Mouse (Mus musculus): ENCODE measurements around the gene Mapk3. TPM values are rescaled to one million over a fixed set of nuclear protein-coding genes. Genes with fewer than 3 reads are reported as not detected.
A peak's percentile ranks its signal among the peaks of the same experiment; 100 is the strongest.

Gene Mapk3
- polyA plus RNA-seq (2014; fragmentation: Nextera tagmentation; extraction: Ambion mirVana) = 41.0 and 45.2 TPM in 2 replicates

DNA sequence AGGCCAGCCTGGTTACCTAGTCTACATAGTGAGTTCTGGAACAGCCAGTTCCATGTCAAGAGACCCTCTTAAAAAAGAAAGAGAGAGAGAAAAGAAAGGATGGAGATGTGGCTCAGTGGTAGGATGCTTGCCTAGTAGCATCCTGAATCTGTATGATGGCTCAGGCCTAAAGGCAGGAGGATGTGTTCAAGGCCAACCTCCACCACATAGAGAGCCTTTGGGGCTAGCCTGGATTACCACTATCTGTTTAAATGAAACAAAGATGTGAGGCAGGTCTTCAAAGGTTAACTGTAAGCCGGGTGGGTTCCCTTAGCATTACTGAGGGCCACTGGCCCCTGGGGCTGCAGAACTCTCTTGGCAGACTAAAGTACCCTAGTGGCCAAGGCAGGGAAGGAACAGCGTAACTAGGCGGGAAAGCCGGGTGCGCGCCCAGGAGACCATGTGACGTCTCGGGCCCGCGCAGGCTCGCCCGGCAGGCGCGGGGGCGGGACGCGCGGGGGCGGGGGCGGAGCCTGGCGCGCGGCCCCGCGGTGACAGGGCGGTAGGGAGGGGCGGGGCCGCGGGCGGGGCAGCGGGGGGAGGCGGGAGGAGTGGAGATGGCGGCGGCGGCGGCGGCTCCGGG lies at the start of gene Mapk3:
Gene Mapk3, plus strand, starts transcription at position 552 of the 622 bp plus-strand sequence.
- H3K27ac ChIP-seq (ENCODE audit: low read depth, low read length) = peak within 1 kb of the TSS; percentile 65
- peaks cover 12% of the 10 kb centered on the region for H3K4me1 ChIP-seq (ENCODE audit: control insufficient read depth, insufficient read depth, low read length)
- peak within 1 kb of the TSS; percentile 96 for H3K4me2 ChIP-seq
- H3K9ac ChIP-seq (ENCODE audit: low read length) = peak within 1 kb of the TSS; percentile 89
- peaks cover under 1% of the 10 kb centered on the region; the same call in 1 of the 2 replicates for H3K36me3 ChIP-seq (ENCODE audit: control insufficient read depth, insufficient read depth, low read length)
- WGBS = 0% methylated on average over 20 of the region's 38 CpGs
- no peaks in the 10 kb centered on the region for H3K27me3 ChIP-seq (ENCODE audit: control insufficient read depth, insufficient read depth, low read length)
- no peaks in the 10 kb centered on the region for H3K9me3 ChIP-seq (ENCODE audit: control insufficient read depth, low read length)
- H3K4me3 ChIP-seq (ENCODE audit: low read depth, low read length) = peak within 1 kb of the TSS; percentile 75
- ATAC-seq (ENCODE audit: low FRiP score) (peak; percentile 80), DNase-seq (ENCODE audit: low spot score, missing footprints) (peak; percentile 99)

DNA sequence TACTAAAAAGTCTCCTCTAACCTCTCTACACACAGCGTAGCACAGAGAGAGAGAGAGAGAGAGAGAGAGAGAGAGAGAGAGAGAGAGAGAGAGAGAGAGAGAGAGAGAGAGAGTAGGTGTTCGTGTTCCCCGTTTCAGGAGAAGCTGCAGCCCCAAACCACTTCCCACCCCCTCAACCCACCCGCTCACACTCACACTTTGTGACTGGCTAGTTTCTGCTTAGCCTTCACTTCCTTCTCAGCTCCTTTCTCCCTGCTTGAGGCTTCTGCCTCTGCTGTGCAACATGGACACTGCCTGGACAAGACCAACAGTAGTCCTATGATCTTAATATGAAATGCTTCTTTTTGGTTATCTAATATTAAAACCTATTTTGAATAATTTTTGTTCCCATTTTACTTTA lies 49.1 kb upstream of the Mapk3 start:
- WGBS = 86% methylated on average over 4 of the region's 4 CpGs

DNA sequence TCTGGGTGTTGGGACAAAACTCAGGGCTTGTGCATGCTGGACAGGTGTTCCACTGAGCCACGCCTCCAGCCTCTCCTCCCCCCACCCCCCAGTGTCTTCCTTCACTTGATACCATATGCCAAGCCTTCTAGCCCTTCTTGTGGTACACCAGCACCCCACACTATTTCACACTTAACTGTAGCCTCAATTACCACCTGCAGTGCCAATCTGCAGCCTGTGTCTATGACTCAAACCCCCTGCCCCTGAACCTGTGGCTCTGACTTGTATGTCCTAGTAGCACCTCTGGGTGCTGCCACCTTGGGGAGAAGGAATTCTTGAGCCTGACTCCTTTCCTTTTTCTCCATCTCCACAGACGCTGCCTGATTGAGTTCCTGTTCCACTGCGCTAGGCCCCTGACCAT lies 47.5 kb upstream of the Mapk3 start:
- DNase-seq (ENCODE audit: low spot score, missing footprints) (no peak), ATAC-seq (ENCODE audit: low FRiP score) (no peak)
- WGBS = 78% methylated on average over 3 of the region's 3 CpGs
- Histone ChIP-seq H3K27me3 (ENCODE audit: control insufficient read depth, insufficient read depth, low read length) (no peaks in the 10 kb centered on the region), H3K9ac (ENCODE audit: low read length) (no peak overlapping the region), H3K4me1 (ENCODE audit: control insufficient read depth, insufficient read depth, low read length) (no peaks in the 10 kb centered on the region), H3K9me3 (ENCODE audit: control insufficient read depth, low read length) (no peaks in the 10 kb centered on the region), H3K36me3 (ENCODE audit: control insufficient read depth, insufficient read depth, low read length) (no peaks in the 10 kb centered on the region), H3K4me2 (no peak overlapping the region), H3K27ac (ENCODE audit: low read depth, low read length) (no peak overlapping the region), H3K4me3 (ENCODE audit: low read depth, low read length) (no peak overlapping the region)

More for the DNA sequence above, 49.1 kb upstream of the Mapk3 start:
- no peak overlapping the region for H3K4me2 ChIP-seq
- ATAC-seq (ENCODE audit: low FRiP score) (no peak), DNase-seq (ENCODE audit: low spot score, missing footprints) (no peak)
- no peak overlapping the region for H3K9ac ChIP-seq (ENCODE audit: low read length)
- H3K9me3 ChIP-seq (ENCODE audit: control insufficient read depth, low read length) = no peaks in the 10 kb centered on the region
- H3K27me3 ChIP-seq (ENCODE audit: control insufficient read depth, insufficient read depth, low read length) = peaks cover under 1% of the 10 kb centered on the region; the same call in 1 of the 2 replicates
- H3K27ac ChIP-seq (ENCODE audit: low read depth, low read length) = no peak overlapping the region
- no peak overlapping the region for H3K4me3 ChIP-seq (ENCODE audit: low read depth, low read length)
- 0 out of 2 replicates have a peak, but pooled peaks cover 1% of the 10 kb centered on the region for H3K4me1 ChIP-seq (ENCODE audit: control insufficient read depth, insufficient read depth, low read length)
- no peaks in the 10 kb centered on the region for H3K36me3 ChIP-seq (ENCODE audit: control insufficient read depth, insufficient read depth, low read length)

GRCm38 (mm10) chr7:126715679-126716078 lies 43.7 kb upstream of the Mapk3 start:
- Histone ChIP-seq H3K4me2 (no peak overlapping the region), H3K27ac (ENCODE audit: low read depth, low read length) (no peak overlapping the region), H3K9me3 (ENCODE audit: control insufficient read depth, low read length) (no peaks in the 10 kb centered on the region), H3K9ac (ENCODE audit: low read length) (no peak overlapping the region), H3K4me3 (ENCODE audit: low read depth, low read length) (no peak overlapping the region), H3K4me1 (ENCODE audit: control insufficient read depth, insufficient read depth, low read length) (no peaks in the 10 kb centered on the region), H3K36me3 (ENCODE audit: control insufficient read depth, insufficient read depth, low read length) (no peaks in the 10 kb centered on the region), H3K27me3 (ENCODE audit: control insufficient read depth, insufficient read depth, low read length) (no peaks in the 10 kb centered on the region)
- DNase-seq (ENCODE audit: low spot score, missing footprints) = no peak
- WGBS = 85% methylated on average over 4 of the region's 4 CpGs
- ATAC-seq (ENCODE audit: low FRiP score) = no peak

GRCm38 (mm10) chr7:126717566-126717965 lies 41.8 kb upstream of the Mapk3 start:
- Histone ChIP-seq H3K9ac (ENCODE audit: low read length) (no peak overlapping the region), H3K9me3 (ENCODE audit: control insufficient read depth, low read length) (no peaks in the 10 kb centered on the region), H3K4me1 (ENCODE audit: control insufficient read depth, insufficient read depth, low read length) (no peaks in the 10 kb centered on the region), H3K27ac (ENCODE audit: low read depth, low read length) (no peak overlapping the region), H3K27me3 (ENCODE audit: control insufficient read depth, insufficient read depth, low read length) (no peaks in the 10 kb centered on the region), H3K36me3 (ENCODE audit: control insufficient read depth, insufficient read depth, low read length) (no peaks in the 10 kb centered on the region), H3K4me2 (no peak overlapping the region), H3K4me3 (ENCODE audit: low read depth, low read length) (no peak overlapping the region)
- DNase-seq (ENCODE audit: low spot score, missing footprints) (no peak), ATAC-seq (ENCODE audit: low FRiP score) (no peak)
- 88% methylated on average over 3 of the region's 3 CpGs for WGBS

DNA sequence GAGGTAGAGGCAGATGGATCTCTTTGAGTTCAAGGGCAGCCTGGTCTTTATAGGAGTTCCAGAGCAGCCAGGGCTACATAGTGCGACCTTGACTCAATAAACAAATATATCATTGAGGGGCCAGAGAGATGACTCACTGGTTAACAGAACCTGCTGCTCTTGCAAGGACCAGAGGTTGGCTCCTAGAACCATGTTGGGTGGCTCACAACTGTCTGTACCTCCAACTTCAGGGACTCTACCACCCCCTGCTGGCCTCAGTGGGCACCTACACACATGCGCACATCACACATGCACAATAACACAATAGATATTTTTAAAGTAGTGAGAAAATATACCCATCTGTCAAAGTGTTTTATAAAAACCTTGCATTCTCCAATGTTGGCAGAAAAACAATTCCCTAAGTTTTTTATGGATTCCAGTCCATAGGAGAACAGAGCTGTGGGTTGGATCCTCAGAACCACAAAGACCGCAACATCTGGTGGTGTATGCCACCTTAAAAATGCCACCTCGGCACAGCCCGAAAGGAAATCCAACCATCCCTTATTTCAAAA lies 40.5 kb upstream of the Mapk3 start:
- Histone ChIP-seq H3K9ac (ENCODE audit: low read length) (no peak overlapping the region), H3K4me2 (no peak overlapping the region), H3K9me3 (ENCODE audit: control insufficient read depth, low read length) (no peaks in the 10 kb centered on the region), H3K27me3 (ENCODE audit: control insufficient read depth, insufficient read depth, low read length) (no peaks in the 10 kb centered on the region), H3K4me1 (ENCODE audit: control insufficient read depth, insufficient read depth, low read length) (no peaks in the 10 kb centered on the region), H3K27ac (ENCODE audit: low read depth, low read length) (no peak overlapping the region), H3K4me3 (ENCODE audit: low read depth, low read length) (no peak overlapping the region), H3K36me3 (ENCODE audit: control insufficient read depth, insufficient read depth, low read length) (no peaks in the 10 kb centered on the region)
- ATAC-seq (ENCODE audit: low FRiP score) (no peak), DNase-seq (ENCODE audit: low spot score, missing footprints) (no peak)
- 94% methylated on average over 5 of the region's 5 CpGs for WGBS

GRCm38 (mm10) chr7:126721635-126722034 lies 37.8 kb upstream of the Mapk3 start:
- no peak for ATAC-seq (ENCODE audit: low FRiP score)
- H3K27ac ChIP-seq (ENCODE audit: low read depth, low read length) = no peak overlapping the region
- no peaks in the 10 kb centered on the region for H3K36me3 ChIP-seq (ENCODE audit: control insufficient read depth, insufficient read depth, low read length)
- H3K4me3 ChIP-seq (ENCODE audit: low read depth, low read length) = no peak overlapping the region
- 92% methylated on average over 13 of the region's 13 CpGs for WGBS
- no peak for DNase-seq (ENCODE audit: low spot score, missing footprints)
- H3K9me3 ChIP-seq (ENCODE audit: control insufficient read depth, low read length) = no peaks in the 10 kb centered on the region
- H3K27me3 ChIP-seq (ENCODE audit: control insufficient read depth, insufficient read depth, low read length) = no peaks in the 10 kb centered on the region
- H3K9ac ChIP-seq (ENCODE audit: low read length) = no peak overlapping the region
- H3K4me2 ChIP-seq = no peak overlapping the region
- H3K4me1 ChIP-seq (ENCODE audit: control insufficient read depth, insufficient read depth, low read length) = no peaks in the 10 kb centered on the region

- Histone ChIP-seq H3K36me3 (ENCODE audit: control insufficient read depth, insufficient read depth, low read length) (no peaks in the 10 kb centered on the region), H3K9me3 (ENCODE audit: control insufficient read depth, low read length) (no peaks in the 10 kb centered on the region), H3K9ac (ENCODE audit: low read length) (no peak overlapping the region), H3K4me3 (ENCODE audit: low read depth, low read length) (no peak overlapping the region), H3K4me2 (no peak overlapping the region), H3K4me1 (ENCODE audit: control insufficient read depth, insufficient read depth, low read length) (no peaks in the 10 kb centered on the region), H3K27me3 (ENCODE audit: control insufficient read depth, insufficient read depth, low read length) (no peaks in the 10 kb centered on the region), H3K27ac (ENCODE audit: low read depth, low read length) (no peak overlapping the region)
- ATAC-seq (ENCODE audit: low FRiP score) (no peak), DNase-seq (ENCODE audit: low spot score, missing footprints) (no peak)
- 79% methylated on average over 3 of the region's 3 CpGs for WGBS
Measured at GRCm38 (mm10) chr7:126725077-126725476, 34.3 kb upstream of the Mapk3 start.

GRCm38 (mm10) chr7:126725667-126726066 lies 33.7 kb upstream of the Mapk3 start:
- H3K9me3 ChIP-seq (ENCODE audit: control insufficient read depth, low read length) = no peaks in the 10 kb centered on the region
- H3K27ac ChIP-seq (ENCODE audit: low read depth, low read length) = no peak overlapping the region
- no peaks in the 10 kb centered on the region for H3K36me3 ChIP-seq (ENCODE audit: control insufficient read depth, insufficient read depth, low read length)
- ATAC-seq (ENCODE audit: low FRiP score) (no peak), DNase-seq (ENCODE audit: low spot score, missing footprints) (no peak)
- no peak overlapping the region for H3K4me3 ChIP-seq (ENCODE audit: low read depth, low read length)
- WGBS = 86% methylated on average over 5 of the region's 5 CpGs
- no peaks in the 10 kb centered on the region for H3K4me1 ChIP-seq (ENCODE audit: control insufficient read depth, insufficient read depth, low read length)
- no peak overlapping the region for H3K4me2 ChIP-seq
- H3K9ac ChIP-seq (ENCODE audit: low read length) = no peak overlapping the region
- no peaks in the 10 kb centered on the region for H3K27me3 ChIP-seq (ENCODE audit: control insufficient read depth, insufficient read depth, low read length)

Measured in midbrain, embryonic 11.5 days (tissue).